Mouse (Mus musculus) hindbrain, embryonic 16.5 days (tissue): ENCODE measurements around the gene Ankrd39. TPM values are rescaled to one million over a fixed set of nuclear protein-coding genes. Genes with fewer than 3 reads are reported as not detected.

Source experiments
- ATAC-seq: fragments of 200-750 bp; cut with Nextera tagmentation; 2 replicates; pipeline ENCODE4 v1.8.0; 2017; ENCODE audit warnings: moderate TSS enrichment, moderate library complexity
- H3K27ac ChIP-seq: fragments of 300-500 bp; sonication (generic); 2 replicates; pipeline ENCODE4 v1.5.1; 2014; ENCODE audit warnings: low read depth, mild to moderate bottlenecking, control low read depth, low read length, moderate library complexity
- H3K27me3 ChIP-seq: fragments of 300-500 bp; sonication (generic); replicated peaks from 2 replicates; pipeline ENCODE4 v1.6.1; 2014; ENCODE audit warnings: low read length; ENCODE audit not compliant: control insufficient read depth, insufficient read depth
- H3K36me3 ChIP-seq: fragments of 300-500 bp; sonication (generic); 2 replicates; pipeline ENCODE4 v1.6.1; 2014; ENCODE audit warnings: mild to moderate bottlenecking, low read length, moderate library complexity, mixed read lengths; ENCODE audit not compliant: control insufficient read depth, insufficient read depth
- H3K4me1 ChIP-seq: fragments of 300-500 bp; sonication (generic); 2 replicates; pipeline ENCODE4 v1.6.1; 2014; ENCODE audit warnings: low read depth, low read length; ENCODE audit not compliant: control insufficient read depth, insufficient read depth
- H3K4me2 ChIP-seq: fragments of 300-500 bp; sonication (generic); 2 replicates; pipeline ENCODE4 v1.6.1; 2014; ENCODE audit warnings: mild to moderate bottlenecking, low read length, control low read depth, moderate library complexity
- H3K4me3 ChIP-seq: fragments of 300-500 bp; sonication (generic); 2 replicates; pipeline ENCODE4 v1.5.1; 2014; ENCODE audit warnings: mild to moderate bottlenecking, low read length, control low read depth, moderate library complexity
- H3K9ac ChIP-seq: fragments of 300-500 bp; sonication (generic); 2 replicates; pipeline ENCODE4 v1.6.1; 2014; ENCODE audit warnings: low read depth, mild to moderate bottlenecking, control low read depth, low read length, moderate library complexity
- H3K9me3 ChIP-seq: fragments of 300-500 bp; sonication (generic); 2 replicates; pipeline ENCODE4 v1.6.1; 2014; ENCODE audit warnings: mild to moderate bottlenecking, low read length, moderate library complexity; ENCODE audit not compliant: control insufficient read depth
- WGBS: fragments of 180-500 bp; shearing (Covaris S2); extraction: QIAGEN DNeasy Blood & Tissue Kit; methylation state at CpG from one replicate; pipeline ENCODE4 v1.1.7; 2014; 5-methylcytosine and 5-hydroxymethylcytosine counted together
- microRNA-seq: library from miRNA; unstranded; fragments of <30 nt; microRNA quantifications from one replicate; pipeline ENCODE4, GENCODE M21; 2017
- polyA plus RNA-seq: library from polyadenylated mRNA; unstranded; fragments of >200 nt; fragmentation: Nextera tagmentation; extraction: Ambion mirVana; gene quantifications from 2 replicates; pipeline ENCODE4 v1.2.1, GENCODE M21; 2015

Gene Ankrd39
- polyA plus RNA-seq, 1 experiment from 2014 or later, result 33.8 TPM

DNA sequence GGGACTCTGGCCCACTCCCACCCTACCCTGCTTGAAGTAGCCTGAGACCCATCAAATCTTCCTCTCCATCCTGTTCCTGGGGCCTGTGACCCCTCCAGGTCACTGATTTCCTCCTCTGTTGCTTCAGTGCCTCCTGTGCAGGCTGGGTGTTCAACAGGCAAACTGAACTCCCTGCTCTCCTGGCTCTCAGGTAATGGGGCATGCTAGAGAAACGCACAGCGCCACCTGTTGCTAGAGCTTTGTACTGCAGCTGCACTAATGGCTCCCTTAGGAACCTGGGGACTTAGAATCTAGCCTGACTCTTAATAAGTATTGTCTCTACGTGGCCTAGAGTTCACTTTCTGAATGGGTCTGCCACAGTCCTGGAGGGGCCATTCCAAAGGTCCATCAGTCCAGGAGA lies 46.0 kb downstream of the Ankrd39 start:
- H3K9me3 ChIP-seq, result no peaks in the 10 kb centered on the region
- 0 out of 2 replicates have a peak, but pooled peaks cover 2% of the 10 kb centered on the region for H3K36me3 ChIP-seq
- no peaks in the 10 kb centered on the region for H3K4me1 ChIP-seq
- H3K4me2 ChIP-seq, result no peak overlapping the region
- whole genome bisulfite sequencing, result 7% methylated on average over 3 of the region's 3 CpGs
- no peak overlapping the region for H3K4me3 ChIP-seq
- H3K9ac ChIP-seq, result no peak overlapping the region
- ATAC-seq, result peak; percentile 18; the same call in 1 of the 2 replicates
- H3K27me3 ChIP-seq, result no peaks in the 10 kb centered on the region
- H3K27ac ChIP-seq, result no peak overlapping the region

DNA sequence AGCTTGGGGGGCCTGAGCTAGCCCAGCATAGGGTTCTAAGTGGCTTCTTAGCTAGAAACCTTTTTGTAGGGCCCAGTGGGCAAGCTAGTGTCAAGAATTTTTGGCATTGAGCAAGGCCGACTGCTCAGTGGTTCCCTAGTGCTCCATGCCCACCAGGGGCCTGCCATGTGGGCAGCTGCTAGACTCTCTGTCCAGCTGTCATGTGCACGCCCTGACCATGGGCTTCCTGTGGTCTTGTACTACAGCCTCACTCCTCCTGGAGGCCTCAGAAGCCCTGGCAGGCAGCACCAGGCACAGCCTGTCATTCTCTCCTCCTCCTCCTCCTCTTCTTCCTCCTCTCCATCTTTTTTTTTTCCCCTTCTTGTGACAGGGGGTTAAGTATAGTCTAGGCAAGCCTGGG lies 49.9 kb downstream of the Ankrd39 start:
- WGBS, result 62% methylated on average over 2 of the region's 2 CpGs

DNA sequence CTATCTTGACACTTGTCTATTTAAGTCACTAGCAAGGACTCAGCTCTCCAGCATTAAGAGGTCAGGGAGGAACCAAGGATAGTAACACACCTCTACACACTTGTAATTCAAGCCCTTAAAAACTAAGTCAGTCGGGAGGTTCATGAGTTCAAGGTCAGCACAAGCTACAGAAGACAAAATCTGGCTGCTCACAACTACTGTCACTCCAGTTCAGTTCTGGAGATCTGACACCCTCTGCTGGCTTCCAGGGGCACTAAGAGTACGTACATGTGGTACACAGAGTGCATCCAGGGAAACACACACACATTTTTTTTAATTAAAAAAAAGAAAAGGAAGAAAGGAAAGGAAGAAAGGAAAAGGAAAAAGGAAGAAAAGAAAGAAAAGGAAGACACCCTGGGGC lies 50.5 kb downstream of the Ankrd39 start:
- no peak overlapping the region for H3K4me3 ChIP-seq
- no peak overlapping the region for H3K4me2 ChIP-seq
- H3K36me3 ChIP-seq, result 0 out of 2 replicates have a peak, but pooled peaks cover 2% of the 10 kb centered on the region
- H3K9me3 ChIP-seq, result no peaks in the 10 kb centered on the region
- 63% methylated on average over 2 of the region's 2 CpGs for WGBS
- H3K9ac ChIP-seq, result no peak overlapping the region
- no peak overlapping the region for H3K27ac ChIP-seq
- no peak for ATAC-seq
- H3K27me3 ChIP-seq, result no peaks in the 10 kb centered on the region
- peaks cover 2% of the 10 kb centered on the region; the same call in 1 of the 2 replicates for H3K4me1 ChIP-seq

More for the DNA sequence above, 49.9 kb downstream of the Ankrd39 start:
- no peak overlapping the region for H3K27ac ChIP-seq
- peaks cover under 1% of the 10 kb centered on the region; the same call in 1 of the 2 replicates for H3K4me1 ChIP-seq
- H3K27me3 ChIP-seq, result no peaks in the 10 kb centered on the region
- H3K9ac ChIP-seq, result no peak overlapping the region
- H3K4me3 ChIP-seq, result no peak overlapping the region
- no peak for ATAC-seq
- no peaks in the 10 kb centered on the region for H3K9me3 ChIP-seq
- no peak overlapping the region for H3K4me2 ChIP-seq
- 0 out of 2 replicates have a peak, but pooled peaks cover 2% of the 10 kb centered on the region for H3K36me3 ChIP-seq

DNA sequence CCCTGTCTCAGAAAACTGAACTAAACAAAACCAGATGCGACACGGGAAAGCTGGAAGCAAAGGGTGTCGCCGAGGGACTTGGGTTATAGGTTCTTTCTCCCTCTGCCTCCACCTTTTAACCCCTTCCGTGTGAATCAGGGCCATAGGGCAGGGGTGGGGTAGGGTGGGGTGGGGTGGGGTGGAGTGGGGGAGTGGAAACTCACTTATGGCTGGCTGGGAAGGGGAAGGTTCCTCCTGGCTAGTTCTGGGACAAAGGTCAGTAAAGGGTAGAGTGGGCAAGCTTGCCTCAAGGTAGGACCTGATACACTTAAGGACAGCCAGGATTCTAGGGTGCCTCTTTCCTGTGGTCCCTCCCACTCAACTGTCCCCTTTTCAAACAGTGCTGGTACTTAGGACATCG lies 53.9 kb downstream of the Ankrd39 start:
- 88% methylated on average over 6 of the region's 6 CpGs for WGBS
- Histone ChIP-seq H3K36me3 (no peaks in the 10 kb centered on the region), H3K4me1 (peaks cover 2% of the 10 kb centered on the region; the same call in 1 of the 2 replicates), H3K4me3 (no peak overlapping the region), H3K4me2 (no peak overlapping the region), H3K9ac (no peak overlapping the region), H3K27ac (no peak overlapping the region), H3K27me3 (no peaks in the 10 kb centered on the region), H3K9me3 (no peaks in the 10 kb centered on the region)
- no peak for ATAC-seq

DNA sequence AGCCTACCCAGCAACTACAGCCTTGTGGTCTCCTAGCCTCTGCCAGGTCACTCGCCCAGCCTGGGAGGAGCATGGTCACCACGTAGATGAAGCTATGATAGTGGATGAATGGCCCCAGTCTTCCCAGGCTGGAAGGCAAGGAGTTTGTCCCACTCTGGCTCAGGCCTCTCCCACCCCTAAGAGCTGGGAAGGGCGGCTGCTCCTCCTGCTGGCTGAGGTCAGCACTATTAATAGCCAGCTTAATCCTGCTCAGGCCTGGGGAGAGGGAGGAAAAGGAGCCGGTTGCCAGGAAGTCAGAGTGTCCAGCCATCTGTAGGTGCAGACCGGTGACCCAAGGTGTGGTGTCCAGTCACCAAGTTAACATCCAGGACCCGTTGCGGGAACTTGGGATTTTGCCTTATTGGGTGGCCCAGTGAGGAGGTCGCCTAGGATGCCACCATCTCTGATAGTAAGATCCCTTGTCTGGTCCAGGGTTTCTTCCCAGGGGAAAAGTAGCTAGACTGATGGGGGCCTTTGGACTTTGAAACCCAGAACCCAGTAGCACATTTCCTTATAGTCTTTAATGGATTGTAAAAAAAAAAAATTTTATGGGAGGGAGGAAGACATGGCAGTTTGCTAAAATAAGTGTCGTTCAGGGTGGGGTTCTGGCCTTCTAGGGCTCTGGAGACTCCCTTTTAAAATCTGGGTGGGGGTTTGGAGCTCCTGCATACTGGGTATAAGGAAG lies 54.7 kb downstream of the Ankrd39 start:
- peaks cover 2% of the 10 kb centered on the region; the same call in 1 of the 2 replicates for H3K4me1 ChIP-seq
- H3K27ac ChIP-seq, result no peak overlapping the region
- no peaks in the 10 kb centered on the region for H3K36me3 ChIP-seq
- no peak overlapping the region for H3K9ac ChIP-seq
- no peak overlapping the region for H3K4me3 ChIP-seq
- WGBS, result 52% methylated on average over 9 of the region's 9 CpGs
- no peak overlapping the region for H3K4me2 ChIP-seq
- ATAC-seq, result peak; percentile 70; the same call in 1 of the 2 replicates
- no peaks in the 10 kb centered on the region for H3K9me3 ChIP-seq
- H3K27me3 ChIP-seq, result no peaks in the 10 kb centered on the region

DNA sequence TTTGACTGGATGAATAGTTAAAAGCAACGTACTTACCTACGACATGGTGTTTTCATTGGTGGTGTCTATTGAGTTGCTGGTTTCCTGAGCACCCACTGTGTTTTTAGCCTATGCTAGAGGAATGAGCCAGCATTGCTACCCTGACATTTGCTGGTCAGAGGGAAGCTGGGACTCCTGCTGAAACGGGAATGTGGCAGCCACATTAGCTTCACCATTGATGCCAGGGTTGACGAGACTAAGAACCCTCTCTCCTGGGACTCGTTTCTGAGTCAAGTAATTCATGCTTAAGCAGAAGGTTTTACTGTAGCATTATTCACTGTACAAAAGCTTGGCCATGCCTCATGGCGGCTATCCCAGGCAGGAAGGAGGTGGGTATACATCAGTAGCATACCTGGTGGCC lies 57.6 kb downstream of the Ankrd39 start:
- WGBS, result 64% methylated on average over 6 of the region's 6 CpGs

More for the DNA sequence above, 57.6 kb downstream of the Ankrd39 start:
- Histone ChIP-seq H3K27ac (no peak overlapping the region), H3K27me3 (no peaks in the 10 kb centered on the region), H3K9ac (no peak overlapping the region), H3K9me3 (no peaks in the 10 kb centered on the region), H3K4me2 (no peak overlapping the region), H3K4me3 (no peak overlapping the region), H3K4me1 (peaks cover 2% of the 10 kb centered on the region; the same call in 1 of the 2 replicates), H3K36me3 (no peaks in the 10 kb centered on the region)
- ATAC-seq, result no peak

Small RNAs within 50 kb of the gene (microRNA-seq; reads per million reads assigned to microRNA genes)
- not detected for gene Gm47280

Other genes starting within 250 kb of the Ankrd39 start
- 6.7 and 7.1 TPM in 2 replicates for gene Arid5a, start 239.7 kb downstream of the Ankrd39 start, polyA plus RNA-seq
- gene Kansl3, start 178.3 kb downstream of the Ankrd39 start, polyA plus RNA-seq, result 33.0 and 40.6 TPM in 2 replicates
- gene Fer1l5, start 175.2 kb downstream of the Ankrd39 start, polyA plus RNA-seq, result 1.9 and 3.2 TPM in 2 replicates
- gene Lman2l, start 102.2 kb downstream of the Ankrd39 start, polyA plus RNA-seq, result 62.9 and 67.6 TPM in 2 replicates
- gene Cnnm4, start 75.8 kb downstream of the Ankrd39 start, polyA plus RNA-seq, result 11.4 and 12.8 TPM in 2 replicates
- gene Cnnm3, start 35.6 kb downstream of the Ankrd39 start, polyA plus RNA-seq, result 4.3 and 5.0 TPM in 2 replicates
- 12.2 and 19.8 TPM in 2 replicates for gene Ankrd23, start 10.6 kb downstream of the Ankrd39 start, polyA plus RNA-seq
- gene Gm42417, start 8.0 kb downstream of the Ankrd39 start, polyA plus RNA-seq, result 0.30 and 0.57 TPM in 2 replicates
- gene Sema4c, start 10.9 kb upstream of the Ankrd39 start, polyA plus RNA-seq, result 19.1 and 21.2 TPM in 2 replicates
- gene Fam178b, start 135.7 kb upstream of the Ankrd39 start, polyA plus RNA-seq, result 0.28 and 0.76 TPM in 2 replicates
- 711 and 823 TPM in 2 replicates for gene Cox5b, start 144.0 kb upstream of the Ankrd39 start, polyA plus RNA-seq
- 0.14 and 0.98 TPM in 2 replicates for gene 4933424G06Rik, start 162.7 kb upstream of the Ankrd39 start, polyA plus RNA-seq
- gene Actr1b, start 167.0 kb upstream of the Ankrd39 start, polyA plus RNA-seq, result 116 and 117 TPM in 2 replicates
- gene Zap70, start 214.4 kb upstream of the Ankrd39 start, polyA plus RNA-seq, result 2.4 TPM in 2 replicates